In the genomic region with DNA sequence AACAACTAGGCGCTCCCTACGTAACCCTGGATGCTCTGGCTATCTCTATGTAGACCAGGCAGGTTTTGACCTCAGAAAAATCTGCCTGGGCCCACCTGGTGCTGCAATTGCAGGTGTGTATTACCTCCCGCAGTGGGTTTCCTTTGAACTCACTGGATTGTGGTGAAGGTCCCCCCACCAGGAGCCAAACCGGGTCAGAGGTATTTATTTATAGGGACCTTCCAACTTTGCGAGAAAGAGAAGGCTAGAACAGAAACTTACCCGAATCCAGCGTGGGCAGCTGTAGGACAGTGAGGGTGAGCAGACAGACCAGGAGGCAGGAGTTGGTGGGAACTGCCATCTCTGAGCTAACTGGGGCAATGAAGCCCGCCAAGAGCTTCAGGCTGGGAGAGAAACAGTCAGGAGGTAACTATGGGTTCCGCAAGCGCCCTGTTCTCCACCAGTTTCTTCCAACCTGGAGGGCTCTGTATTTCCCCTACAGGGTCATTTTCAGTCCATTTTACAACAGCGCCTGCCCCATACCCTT, we compare ENCODE assay signal across 8 mouse cellular contexts. TPM values are rescaled to one million over a fixed set of nuclear protein-coding genes. Genes with fewer than 3 reads are reported as not detected.
A peak's percentile ranks its signal among the peaks of the same experiment; 100 is the strongest.
DNase-seq lines count a peak whose midpoint lies in the region; ATAC-seq and TF ChIP-seq lines count a peak whose summit lies in the region.

No protein-coding gene starts in this region.

- peak; percentile 67 for ATAC-seq in heart, embryonic 16.5 days (replicated peaks; ENCODE audit: extremely low read depth, insufficient read depth, low FRiP score)
- peak; percentile 28 for ATAC-seq in megakaryocyte, adult 5-6 weeks (ENCODE audit: poor library complexity, severe bottlenecking)

- H3K36me3 ChIP-seq in heart, adult 2 months (ENCODE audit: control insufficient read depth, insufficient read depth, low read length): no peaks in the 10 kb centered on the region
- H3K36me3 ChIP-seq in heart, embryonic 16.5 days (ENCODE audit: control insufficient read depth, insufficient read depth): no peaks in the 10 kb centered on the region

- H3K9me3 ChIP-seq in heart, embryonic 16.5 days (replicated peaks; ENCODE audit: control insufficient read depth, low read length): no peaks in the 10 kb centered on the region

- H3K4me3 ChIP-seq in heart, adult 2 months: peak overlapping the region; percentile 57
- peak overlapping the region; percentile 74 for H3K4me3 ChIP-seq in bone marrow macrophage, adult 2 months (ENCODE audit: insufficient read depth, low read length)
- H3K4me3 ChIP-seq in heart, embryonic 16.5 days (ENCODE audit: low read length): peak overlapping the region; percentile 70

- H3K4me2 ChIP-seq in heart, embryonic 16.5 days (ENCODE audit: low read depth, low read length): peak overlapping the region; percentile 91

- no peaks in the 10 kb centered on the region for H3K27me3 ChIP-seq in heart, adult 2 months (ENCODE audit: control insufficient read depth, insufficient read depth, low read length)
- H3K27me3 ChIP-seq in heart, embryonic 16.5 days (ENCODE audit: control insufficient read depth, insufficient read depth, low read length): 0 out of 2 replicates have a peak, but pooled peaks cover 2% of the 10 kb centered on the region

- TF ChIP-seq CTCF in heart, adult 2 months (IDR thresholded peaks at IDR 0.05): no peak
- no peak for TF ChIP-seq CTCF in bone marrow macrophage, adult 2 months (IDR thresholded peaks at IDR 0.05; ENCODE audit: low read depth, low read length)

- H3K79me2 ChIP-seq in heart, adult 2 months (replicated peaks; ENCODE audit: control insufficient read depth, insufficient read depth, low read length): no peaks in the 10 kb centered on the region

- no peak for TF ChIP-seq EP300 in heart, adult 2 months (IDR thresholded peaks at IDR 0.05; ENCODE audit: insufficient read depth, low read depth, low read length)

- intact Hi-C loops in heart, adult 2 months (cut with DNase I): loop anchor here (5.0 kb wide), 1 partner anchor 42 kb away; no protein-coding TSS in a partner anchor
- intact Hi-C loops in heart, postnatal 14 days (cut with DNase I): no loop called here

- H3K9ac ChIP-seq in heart, adult 2 months (ENCODE audit: low read depth, low read length): no peak overlapping the region
- peak overlapping the region; percentile 74 for H3K9ac ChIP-seq in heart, embryonic 16.5 days (ENCODE audit: low read length)

- no peak overlapping the region for H3K27ac ChIP-seq in heart, adult 2 months
- no peak overlapping the region for H3K27ac ChIP-seq in bone marrow macrophage, adult 2 months (ENCODE audit: insufficient read depth, low read depth, low read length)
- H3K27ac ChIP-seq in heart, embryonic 16.5 days (ENCODE audit: low read length): no peak overlapping the region

- 15% methylated on average over 11 of the region's 11 CpGs for WGBS in heart, adult 2 months
- WGBS in heart, embryonic 16.5 days: 6% methylated on average over 11 of the region's 11 CpGs

- no peak for TF ChIP-seq POLR2A in heart, adult 2 months (IDR thresholded peaks at IDR 0.05; ENCODE audit: insufficient read depth, low read depth, low read length)
- no peak for TF ChIP-seq POLR2A in bone marrow macrophage, adult 2 months (IDR thresholded peaks at IDR 0.05; ENCODE audit: borderline replicate concordance, low read depth, low read length)

- peak; percentile 10 to 19 for DNase-seq in heart, adult 2 months
- DNase-seq in heart, postnatal 14 days: no peak
- DNase-seq in thymus, postnatal 4 days: peak; percentile 45
- no peak for DNase-seq in layer of hippocampus, postnatal 25 days (ENCODE audit: extremely low spot score in 1 of 2, low spot score in 1 of 2)
- DNase-seq in adrenal gland, adult 8-10 months: no peak

- H3K4me1 ChIP-seq in heart, adult 2 months (ENCODE audit: control insufficient read depth, insufficient read depth, low read length): no peaks in the 10 kb centered on the region
- H3K4me1 ChIP-seq in bone marrow macrophage, adult 2 months (ENCODE audit: control insufficient read depth, insufficient read depth, low read length): peaks cover 2% of the 10 kb centered on the region
- peaks cover 13% of the 10 kb centered on the region for H3K4me1 ChIP-seq in heart, embryonic 16.5 days (ENCODE audit: control insufficient read depth, insufficient read depth, low read length)

RNA-seq across cellular contexts. Expression of a gene that starts 0.8 kb away (rescaled TPM):
- not detected for total RNA-seq in heart, adult 2 months (2021)
- 0.20 TPM in 1 of 2 replicates, not detected in the other for polyA plus RNA-seq in heart, adult 2 months (2012; rRNA removed)
- not detected for total RNA-seq in heart, postnatal 14 days (2021)
- not detected in 2 replicates for polyA plus RNA-seq in bone marrow macrophage, adult 2 months (2012; ENCODE audit: insufficient read depth, insufficient read length, missing spikeins)
- polyA plus RNA-seq in heart, embryonic 16.5 days (2015; fragmentation: Nextera tagmentation; extraction: Ambion mirVana): 0.83 and 1.0 TPM in 2 replicates
- not detected in 2 replicates for total RNA-seq in megakaryocyte, adult 5-6 weeks (2015)
- total RNA-seq in megakaryocyte, adult 5-6 weeks (2017): not detected in 2 replicates
- total RNA-seq in layer of hippocampus, postnatal 25 days (2021): not detected
- total RNA-seq in adrenal gland, adult 8-10 months (2022): not detected

RNA-seq across cellular contexts. Expression of a gene that starts 23.8 kb away (rescaled TPM):
- total RNA-seq in heart, adult 2 months (2021): not detected
- not detected in 2 replicates for polyA plus RNA-seq in heart, adult 2 months (2012; rRNA removed)
- not detected for total RNA-seq in heart, postnatal 14 days (2021)
- polyA plus RNA-seq in bone marrow macrophage, adult 2 months (2012; ENCODE audit: insufficient read depth, insufficient read length, missing spikeins): not detected in 2 replicates
- polyA plus RNA-seq in heart, embryonic 16.5 days (2015; fragmentation: Nextera tagmentation; extraction: Ambion mirVana): 0.29 and 0.34 TPM in 2 replicates
- total RNA-seq in megakaryocyte, adult 5-6 weeks (2015): not detected in 2 replicates
- not detected in 2 replicates for total RNA-seq in megakaryocyte, adult 5-6 weeks (2017)
- total RNA-seq in layer of hippocampus, postnatal 25 days (2021): under 1 TPM; 0.59 to 0.66 TPM
- total RNA-seq in adrenal gland, adult 8-10 months (2022): not detected

RNA-seq across cellular contexts. Expression of a gene that starts 41.2 kb away (rescaled TPM):
- total RNA-seq in heart, adult 2 months (2021): 1 to 10 TPM; 3.9 to 5.1 TPM
- polyA plus RNA-seq in heart, adult 2 months (2012; rRNA removed): 2.4 and 3.1 TPM in 2 replicates
- 1 to 10 TPM; 4.5 to 5.0 TPM for total RNA-seq in heart, postnatal 14 days (2021)
- polyA plus RNA-seq in bone marrow macrophage, adult 2 months (2012; ENCODE audit: insufficient read depth, insufficient read length, missing spikeins): 4.8 and 4.9 TPM in 2 replicates
- 9.2 and 9.4 TPM in 2 replicates for polyA plus RNA-seq in heart, embryonic 16.5 days (2015; fragmentation: Nextera tagmentation; extraction: Ambion mirVana)
- total RNA-seq in megakaryocyte, adult 5-6 weeks (2015): 5.1 and 5.2 TPM in 2 replicates
- 6.8 and 11.2 TPM in 2 replicates for total RNA-seq in megakaryocyte, adult 5-6 weeks (2017)
- 1 to 10 TPM; 8.5 to 8.9 TPM for total RNA-seq in layer of hippocampus, postnatal 25 days (2021)
- total RNA-seq in adrenal gland, adult 8-10 months (2022): 1 to 10 TPM; 6.5 to 7.8 (median 7.1) TPM

Comparison
In these comparisons a context has a peak if more than half of its experiments do, and no peak if none do; other contexts are left out.
1. DNase-seq: peak in heart, adult 2 months (2 of 2) and thymus, postnatal 4 days (single experiment); none in heart, postnatal 14 days (0 of 2), layer of hippocampus, postnatal 25 days (0 of 2) and adrenal gland, adult 8-10 months (single experiment).
2. Peak in every context shown above with its lines, with median percentiles within 50 percentile points of each other: H3K4me3 ChIP-seq.